Mouse (Mus musculus) neural tube, embryonic 15.5 days (tissue): Measurements from ENCODE around the gene Ankrd42. TPM values are rescaled to one million over a fixed set of nuclear protein-coding genes. Genes with fewer than 3 reads are reported as not detected.

ENCODE experiments used
- ATAC-seq: fragments of 200-750 bp; cut with Nextera tagmentation; 2 replicates; pipeline ENCODE4 v1.8.0; 2017; ENCODE audit warnings: mild to moderate bottlenecking, moderate TSS enrichment, moderate library complexity; ENCODE audit not compliant: low FRiP score
- H3K27ac ChIP-seq: fragments of 300-500 bp; sonication (generic); replicated peaks from 2 replicates; pipeline ENCODE4 v1.5.1; 2015; ENCODE audit warnings: mild to moderate bottlenecking, inconsistent platforms
- H3K27me3 ChIP-seq: fragments of 300-500 bp; sonication (generic); replicated peaks from 2 replicates; pipeline ENCODE4 v1.6.1; 2015; ENCODE audit warnings: inconsistent platforms
- H3K36me3 ChIP-seq: fragments of 300-500 bp; sonication (generic); 2 replicates; pipeline ENCODE4 v1.6.1; 2015; ENCODE audit warnings: inconsistent platforms
- H3K4me1 ChIP-seq: fragments of 300-500 bp; sonication (generic); 2 replicates; pipeline ENCODE4 v1.6.1; 2015; ENCODE audit warnings: inconsistent platforms
- H3K4me2 ChIP-seq: fragments of 300-500 bp; sonication (generic); 2 replicates; pipeline ENCODE4 v1.6.1; 2015; ENCODE audit warnings: inconsistent platforms, mild to moderate bottlenecking, moderate library complexity
- H3K4me3 ChIP-seq: fragments of 300-500 bp; sonication (generic); replicated peaks from 2 replicates; pipeline ENCODE4 v1.5.1; 2015; ENCODE audit warnings: mild to moderate bottlenecking, inconsistent platforms
- H3K9ac ChIP-seq: fragments of 300-500 bp; sonication (generic); replicated peaks from 2 replicates; pipeline ENCODE4 v1.6.1; 2015; ENCODE audit warnings: mild to moderate bottlenecking, inconsistent platforms
- H3K9me3 ChIP-seq: fragments of 300-500 bp; sonication (generic); replicated peaks from 2 replicates; pipeline ENCODE4 v1.6.1; 2016; ENCODE audit warnings: inconsistent platforms
- WGBS: fragments of 180-500 bp; shearing (Covaris S2); methylation state at CpG from one replicate; pipeline ENCODE4 v1.1.7; 2015; ENCODE audit warnings: mixed read lengths; 5-methylcytosine and 5-hydroxymethylcytosine counted together
- polyA plus RNA-seq: library from polyadenylated mRNA; unstranded; fragments of >200 nt; fragmentation: Nextera tagmentation; extraction: Ambion mirVana; gene quantifications from 2 replicates; pipeline ENCODE4 v1.2.1, GENCODE M21; 2015

Ankrd42 gene
- polyA plus RNA-seq: 19.5 and 20.6 TPM in 2 replicates

- Histone ChIP-seq H3K9me3 (no peaks in the 10 kb centered on the region), H3K9ac (peak within 1 kb of the TSS; percentile 83), H3K4me2 (peak within 1 kb of the TSS; percentile 97), H3K36me3 (peaks cover 10% of the 10 kb centered on the region; the same call in 1 of the 2 replicates), H3K4me1 (peaks cover 18% of the 10 kb centered on the region), H3K4me3 (peak within 1 kb of the TSS; percentile 90), H3K27me3 (no peaks in the 10 kb centered on the region), H3K27ac (peak within 1 kb of the TSS; percentile 87)
- peak; percentile 99 for ATAC-seq
- WGBS: under 1% methylated on average over 44 of the region's 44 CpGs
Measured at GRCm38 (mm10) chr7:92637021-92637625, at the start of gene Ankrd42. Ankrd42 (minus strand) TSS chr7:92637142.

DNA sequence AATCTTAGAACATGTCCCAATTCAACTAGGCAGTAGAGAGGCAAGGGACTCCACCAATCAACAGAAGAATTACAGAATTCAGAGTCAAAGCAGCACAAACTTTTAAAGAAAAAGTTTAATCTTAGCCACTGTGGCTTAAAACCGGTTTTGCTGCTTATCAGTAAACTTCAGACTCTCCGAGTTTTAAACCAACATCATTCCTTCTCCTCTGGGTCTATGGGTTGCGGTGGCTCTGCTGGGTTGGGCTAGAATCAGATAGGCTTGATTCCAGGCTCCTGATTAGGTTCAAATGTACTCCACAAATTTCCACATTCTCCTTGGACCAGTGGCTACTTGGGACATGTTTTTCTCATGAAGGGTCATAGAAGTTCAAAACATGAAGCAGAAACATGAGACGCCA, 40.4 kb upstream of the Ankrd42 start:
- H3K27ac ChIP-seq: no peak overlapping the region
- no peak for ATAC-seq
- no peaks in the 10 kb centered on the region for H3K4me1 ChIP-seq
- H3K9ac ChIP-seq: no peak overlapping the region
- WGBS: 86% methylated on average over 4 of the region's 4 CpGs
- no peaks in the 10 kb centered on the region for H3K36me3 ChIP-seq
- no peaks in the 10 kb centered on the region for H3K27me3 ChIP-seq
- no peaks in the 10 kb centered on the region for H3K9me3 ChIP-seq
- no peak overlapping the region for H3K4me3 ChIP-seq
- H3K4me2 ChIP-seq: no peak overlapping the region

GRCm38 (mm10) chr7:92675131-92675530, 38.2 kb upstream of the Ankrd42 start:
- WGBS: 89% methylated on average over 3 of the region's 3 CpGs
- no peak overlapping the region for H3K27ac ChIP-seq

GRCm38 (mm10) chr7:92669507-92670471, 32.8 kb upstream of the Ankrd42 start, which contains the start of gene Pcf11:
Pcf11 (minus strand) TSS chr7:92669934.
- H3K27ac ChIP-seq: peak within 1 kb of the TSS; percentile 98
- peak; percentile 98 for ATAC-seq
- WGBS: under 1% methylated on average over 85 of the region's 88 CpGs

More at GRCm38 (mm10) chr7:92675131-92675530, 38.2 kb upstream of the Ankrd42 start:
- Histone ChIP-seq H3K4me1 (peaks cover 5% of the 10 kb centered on the region), H3K4me2 (no peak overlapping the region), H3K9me3 (no peaks in the 10 kb centered on the region), H3K36me3 (no peaks in the 10 kb centered on the region), H3K27me3 (no peaks in the 10 kb centered on the region), H3K9ac (no peak overlapping the region), H3K4me3 (no peak overlapping the region)
- ATAC-seq: no peak

DNA sequence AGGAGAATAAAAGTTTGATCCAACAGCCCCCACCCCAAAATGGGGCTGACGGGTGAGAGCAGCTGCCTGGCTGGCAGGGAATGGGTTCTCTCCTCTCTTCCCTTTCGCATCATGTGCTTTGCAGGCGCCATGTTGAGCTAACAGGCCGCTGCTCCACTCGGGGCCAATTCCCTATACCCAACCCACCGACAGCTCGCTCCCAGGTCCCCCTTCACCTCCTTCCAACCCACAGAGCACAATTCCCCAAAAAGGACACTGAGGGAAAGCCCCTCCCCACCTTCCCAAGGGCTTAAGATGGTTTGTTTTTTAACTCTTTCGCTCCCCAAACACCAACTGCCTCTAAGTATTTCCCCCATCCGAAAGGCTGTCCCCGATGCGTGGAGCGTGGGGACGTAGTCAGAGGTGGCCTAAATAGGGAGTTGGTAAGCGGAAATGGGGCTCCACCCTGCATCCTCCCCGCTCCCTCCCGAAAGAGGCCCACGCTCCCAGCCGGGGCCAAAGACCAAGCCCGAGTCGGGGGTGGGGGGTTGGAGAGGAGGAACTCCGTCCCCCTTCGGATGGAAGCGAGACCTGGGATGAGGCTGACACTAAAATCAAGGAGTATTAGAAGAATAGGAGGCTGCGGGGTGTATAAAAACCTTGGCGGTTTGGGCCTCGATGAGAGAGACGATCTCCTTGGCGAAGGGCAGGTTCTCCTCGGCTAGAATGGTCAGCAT, 32.0 kb upstream of the Ankrd42 start:
- Histone ChIP-seq H3K27ac (peak overlapping the region; percentile 98), H3K36me3 (no peaks in the 10 kb centered on the region)
- WGBS: under 1% methylated on average over 29 of the region's 29 CpGs

More at GRCm38 (mm10) chr7:92669507-92670471, 32.8 kb upstream of the Ankrd42 start, which contains the start of gene Pcf11:
- Histone ChIP-seq H3K4me2 (peak within 1 kb of the TSS; percentile 81), H3K27me3 (no peaks in the 10 kb centered on the region), H3K4me1 (peaks cover 22% of the 10 kb centered on the region), H3K9ac (peak within 1 kb of the TSS; percentile 91), H3K4me3 (peak within 1 kb of the TSS; percentile 78), H3K9me3 (no peaks in the 10 kb centered on the region), H3K36me3 (no peaks in the 10 kb centered on the region)

GRCm38 (mm10) chr7:92666274-92666820, 29.4 kb upstream of the Ankrd42 start:
- Histone ChIP-seq H3K27me3 (no peaks in the 10 kb centered on the region), H3K4me2 (peak overlapping the region; percentile 65), H3K9ac (no peak overlapping the region), H3K27ac (no peak overlapping the region), H3K36me3 (peaks cover 9% of the 10 kb centered on the region), H3K4me1 (peaks cover 22% of the 10 kb centered on the region), H3K4me3 (peak overlapping the region; percentile 78), H3K9me3 (no peaks in the 10 kb centered on the region)
- 84% methylated on average over 7 of the region's 7 CpGs for WGBS
- ATAC-seq: no peak

More for the DNA sequence above, 32.0 kb upstream of the Ankrd42 start:
- H3K4me1 ChIP-seq: peaks cover 22% of the 10 kb centered on the region
- H3K4me3 ChIP-seq: peak overlapping the region; percentile 78
- H3K27me3 ChIP-seq: no peaks in the 10 kb centered on the region
- peak overlapping the region; percentile 65 for H3K4me2 ChIP-seq
- H3K9me3 ChIP-seq: no peaks in the 10 kb centered on the region
- peak; percentile 15; the same call in 1 of the 2 replicates for ATAC-seq
- H3K9ac ChIP-seq: peak overlapping the region; percentile 91

GRCm38 (mm10) chr7:92658050-92658449, 21.1 kb upstream of the Ankrd42 start:
- Histone ChIP-seq H3K9ac (no peak overlapping the region), H3K27ac (no peak overlapping the region), H3K4me1 (peaks cover 7% of the 10 kb centered on the region), H3K36me3 (peaks cover 60% of the 10 kb centered on the region), H3K4me2 (no peak overlapping the region), H3K4me3 (no peak overlapping the region), H3K27me3 (no peaks in the 10 kb centered on the region), H3K9me3 (no peaks in the 10 kb centered on the region)
- ATAC-seq: no peak
- WGBS: 96% methylated on average over 5 of the region's 5 CpGs

GRCm38 (mm10) chr7:92656386-92656785, 19.4 kb upstream of the Ankrd42 start:
- Histone ChIP-seq H3K4me2 (no peak overlapping the region), H3K9me3 (no peaks in the 10 kb centered on the region), H3K27me3 (no peaks in the 10 kb centered on the region), H3K36me3 (peaks cover 51% of the 10 kb centered on the region), H3K4me3 (no peak overlapping the region), H3K9ac (no peak overlapping the region), H3K4me1 (peaks cover 7% of the 10 kb centered on the region), H3K27ac (no peak overlapping the region)
- ATAC-seq: no peak
- 88% methylated on average over 2 of the region's 2 CpGs for WGBS

GRCm38 (mm10) chr7:92653329-92653728, 16.4 kb upstream of the Ankrd42 start:
- Histone ChIP-seq H3K4me3 (no peak overlapping the region), H3K9ac (no peak overlapping the region), H3K4me1 (peaks cover 7% of the 10 kb centered on the region), H3K9me3 (no peaks in the 10 kb centered on the region), H3K27ac (no peak overlapping the region), H3K36me3 (peaks cover 30% of the 10 kb centered on the region), H3K4me2 (no peak overlapping the region), H3K27me3 (no peaks in the 10 kb centered on the region)
- no peak for ATAC-seq
- 94% methylated on average over 1 of the region's 1 CpGs for WGBS

DNA sequence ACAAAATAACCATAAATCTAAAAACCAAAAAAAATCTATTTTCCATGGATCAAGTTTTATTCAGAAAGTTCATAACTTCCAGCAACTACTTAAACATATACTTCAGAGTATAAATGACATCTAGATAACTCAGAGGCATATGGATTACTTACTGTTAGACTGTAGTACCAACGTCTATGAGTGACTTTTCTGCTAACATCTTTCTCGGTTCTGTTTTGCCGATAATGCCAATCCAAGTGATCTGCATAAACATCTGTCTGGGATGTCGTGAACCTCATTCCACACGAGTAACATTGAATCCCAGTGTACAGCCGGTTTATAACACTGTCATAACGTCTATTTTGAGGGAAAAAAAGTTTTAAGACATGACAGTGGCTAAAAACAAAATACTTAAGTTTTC, 10.8 kb upstream of the Ankrd42 start:
- Histone ChIP-seq H3K36me3 (peaks cover 26% of the 10 kb centered on the region), H3K27ac (no peak overlapping the region), H3K27me3 (no peaks in the 10 kb centered on the region), H3K9me3 (no peaks in the 10 kb centered on the region), H3K4me1 (no peaks in the 10 kb centered on the region), H3K4me3 (no peak overlapping the region), H3K4me2 (no peak overlapping the region), H3K9ac (no peak overlapping the region)
- 88% methylated on average over 7 of the region's 7 CpGs for WGBS
- no peak for ATAC-seq

DNA sequence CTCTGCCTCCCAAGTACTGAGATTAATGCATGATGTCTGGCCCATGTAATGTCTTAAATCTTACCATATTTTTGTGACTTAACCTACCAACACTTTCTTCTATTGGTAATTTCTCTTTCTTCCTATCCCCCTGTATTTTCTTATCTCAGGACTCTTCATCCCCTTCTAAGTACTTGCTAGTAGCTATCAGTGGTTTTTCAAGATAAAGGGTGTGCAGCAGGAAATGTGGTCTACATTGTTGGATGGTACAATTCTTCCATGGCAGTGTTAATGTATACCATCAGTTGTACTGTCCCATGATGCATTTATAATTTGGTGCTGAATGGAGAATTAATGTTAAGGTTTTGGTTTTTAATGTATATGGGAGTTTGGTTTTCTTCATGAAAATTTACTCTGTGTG, 5.4 kb upstream of the Ankrd42 start:
- Histone ChIP-seq H3K4me1 (peaks cover 6% of the 10 kb centered on the region), H3K36me3 (peaks cover 28% of the 10 kb centered on the region), H3K9ac (no peak overlapping the region), H3K27ac (no peak overlapping the region), H3K4me3 (no peak overlapping the region), H3K4me2 (no peak overlapping the region), H3K9me3 (no peaks in the 10 kb centered on the region), H3K27me3 (no peaks in the 10 kb centered on the region)
- no peak for ATAC-seq
